Mouse (Mus musculus) embryonic facial prominence, embryonic 11.5 days (tissue): ENCODE data around the gene Rbfox1. TPM values are rescaled to one million over a fixed set of nuclear protein-coding genes. Genes with fewer than 3 reads are reported as not detected.

ENCODE experiments used
- ATAC-seq: fragments of 200-750 bp; cut with Nextera tagmentation; replicated peaks from 2 replicates; pipeline ENCODE4 v1.8.0; 2017; ENCODE audit warnings: low read depth; ENCODE audit not compliant: insufficient number of reproducible peaks, low FRiP score, low TSS enrichment
- DNase-seq: peaks from one replicate; pipeline ENCODE4 v3.0.0-alpha.2; 2015; ENCODE audit warnings: low spot score
- H3K27ac ChIP-seq: fragments of 300-500 bp; sonication (generic); replicated peaks from 2 replicates; pipeline ENCODE4 v1.5.1; 2014; ENCODE audit warnings: mild to moderate bottlenecking, low read depth, low read length, control low read depth
- H3K27me3 ChIP-seq: fragments of 300-500 bp; sonication (generic); 2 replicates; pipeline ENCODE4 v1.6.1; 2014; ENCODE audit warnings: mild to moderate bottlenecking, low read length, moderate library complexity, mixed read lengths; ENCODE audit not compliant: control insufficient read depth, insufficient read depth
- H3K36me3 ChIP-seq: fragments of 300-500 bp; sonication (generic); replicated peaks from 2 replicates; pipeline ENCODE4 v1.6.1; 2014; ENCODE audit warnings: low read depth, mild to moderate bottlenecking, low read length, moderate library complexity, mixed read lengths; ENCODE audit not compliant: control insufficient read depth, insufficient read depth
- H3K4me1 ChIP-seq: fragments of 300-500 bp; sonication (generic); 2 replicates; pipeline ENCODE4 v1.6.1; 2014; ENCODE audit warnings: low read length, mixed read lengths; ENCODE audit not compliant: control insufficient read depth, insufficient read depth
- H3K4me2 ChIP-seq: fragments of 300-500 bp; sonication (generic); 2 replicates; pipeline ENCODE4 v1.6.1; 2014; ENCODE audit warnings: low read depth, mild to moderate bottlenecking, control low read depth, low read length, moderate library complexity
- H3K4me3 ChIP-seq: fragments of 300-500 bp; sonication (generic); 2 replicates; pipeline ENCODE4 v1.5.1; 2014; ENCODE audit warnings: low read depth, low read length, control low read depth
- H3K9ac ChIP-seq: fragments of 300-500 bp; sonication (generic); replicated peaks from 2 replicates; pipeline ENCODE4 v1.6.1; 2014; ENCODE audit warnings: mild to moderate bottlenecking, control low read depth, low read length
- H3K9me3 ChIP-seq: fragments of 300-500 bp; sonication (generic); replicated peaks from 2 replicates; pipeline ENCODE4 v1.6.1; 2016; ENCODE audit warnings: mild to moderate bottlenecking, low read length, inconsistent platforms, mixed read lengths; ENCODE audit not compliant: control insufficient read depth
- WGBS: fragments of 180-500 bp; shearing (Covaris S2); extraction: QIAGEN DNeasy Blood & Tissue Kit; methylation state at CpG from one replicate; pipeline ENCODE4 v1.1.7; 2014; 5-methylcytosine and 5-hydroxymethylcytosine counted together
- polyA plus RNA-seq: library from polyadenylated mRNA; unstranded; fragments of >200 nt; fragmentation: Nextera tagmentation; extraction: Ambion mirVana; gene quantifications from 2 replicates; pipeline ENCODE4 v1.2.1, GENCODE M21; 2014

Gene Rbfox1
- polyA plus RNA-seq, 1 experiment from 2014 or later: 4.2 TPM

- H3K27me3 ChIP-seq: no peaks in the 10 kb centered on the region
- no peak overlapping the region for H3K27ac ChIP-seq
- no peak overlapping the region for H3K9ac ChIP-seq
- no peaks in the 10 kb centered on the region for H3K4me1 ChIP-seq
- DNase-seq (no peak), ATAC-seq (no peak)
- no peaks in the 10 kb centered on the region for H3K36me3 ChIP-seq
- no peak overlapping the region for H3K4me3 ChIP-seq
- no peak overlapping the region for H3K4me2 ChIP-seq
- no peaks in the 10 kb centered on the region for H3K9me3 ChIP-seq
- WGBS: 85% methylated on average over 8 of the region's 8 CpGs
These were observed 379.4 kb downstream of the Rbfox1 start for GRCm38 (mm10) chr16:6264557-6264956.

- WGBS: 81% methylated on average over 3 of the region's 3 CpGs
- no peak for ATAC-seq
- no peaks in the 10 kb centered on the region for H3K36me3 ChIP-seq
These were observed 380.5 kb downstream of the Rbfox1 start for GRCm38 (mm10) chr16:6265610-6266009.

DNA sequence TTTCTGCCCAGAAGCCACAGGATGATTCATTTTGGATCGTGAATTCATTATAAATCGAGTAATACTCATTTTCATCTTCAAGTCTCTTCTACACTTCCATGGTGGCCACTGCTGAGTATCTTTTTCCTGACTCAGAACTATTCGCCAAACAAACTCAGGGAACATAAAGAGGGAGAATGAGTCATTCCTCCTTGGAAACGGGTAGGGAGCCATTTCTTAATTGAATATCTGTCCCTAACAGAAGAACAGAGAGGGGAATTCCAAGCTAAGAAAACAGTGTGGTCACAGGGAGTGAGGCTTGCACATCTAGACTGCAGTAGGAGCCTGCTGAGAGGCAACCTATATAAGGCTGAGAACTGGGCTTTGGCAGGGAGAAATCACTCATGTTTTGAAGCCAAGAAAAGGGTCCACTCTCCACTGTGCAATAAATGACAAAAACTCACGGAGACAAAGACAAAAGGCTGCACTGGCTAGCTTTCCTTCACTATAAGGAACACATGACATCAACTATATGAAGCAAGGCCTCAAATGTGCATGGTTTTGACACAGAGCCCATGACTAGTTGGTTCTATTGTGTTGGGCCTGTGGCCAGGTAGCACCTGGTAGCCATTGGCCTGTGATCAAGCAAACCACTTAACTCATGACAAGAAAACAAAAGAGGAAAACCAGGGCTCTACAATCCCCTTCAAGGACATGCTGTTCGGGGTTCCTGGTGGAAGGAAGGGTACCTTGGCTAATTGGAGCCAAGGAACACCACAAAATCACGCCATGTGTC lies 386.6 kb downstream of the Rbfox1 start:
- H3K27me3 ChIP-seq: no peaks in the 10 kb centered on the region
- 80% methylated on average over 7 of the region's 7 CpGs for WGBS
- no peak for ATAC-seq
- no peak overlapping the region for H3K27ac ChIP-seq
- H3K4me2 ChIP-seq: no peak overlapping the region
- no peak overlapping the region for H3K4me3 ChIP-seq
- H3K9ac ChIP-seq: no peak overlapping the region
- no peaks in the 10 kb centered on the region for H3K36me3 ChIP-seq
- H3K4me1 ChIP-seq: no peaks in the 10 kb centered on the region
- no peaks in the 10 kb centered on the region for H3K9me3 ChIP-seq
- no peak for DNase-seq

More at GRCm38 (mm10) chr16:6265610-6266009, 380.5 kb downstream of the Rbfox1 start:
- Histone ChIP-seq H3K27ac (no peak overlapping the region), H3K4me1 (no peaks in the 10 kb centered on the region), H3K9ac (no peak overlapping the region), H3K27me3 (no peaks in the 10 kb centered on the region), H3K9me3 (no peaks in the 10 kb centered on the region), H3K4me2 (no peak overlapping the region), H3K4me3 (no peak overlapping the region)
- no peak for DNase-seq

GRCm38 (mm10) chr16:6283496-6283895 lies 398.3 kb downstream of the Rbfox1 start:
- no peak for ATAC-seq
- Histone ChIP-seq H3K36me3 (no peaks in the 10 kb centered on the region), H3K4me3 (no peak overlapping the region), H3K4me2 (no peak overlapping the region), H3K4me1 (no peaks in the 10 kb centered on the region), H3K27ac (no peak overlapping the region), H3K9ac (no peak overlapping the region), H3K27me3 (no peaks in the 10 kb centered on the region), H3K9me3 (no peaks in the 10 kb centered on the region)
- no peak for DNase-seq
- WGBS: 81% methylated on average over 4 of the region's 4 CpGs

GRCm38 (mm10) chr16:6284317-6284716 lies 399.2 kb downstream of the Rbfox1 start:
- no peak overlapping the region for H3K27ac ChIP-seq
- ATAC-seq (no peak), DNase-seq (no peak)
- no peak overlapping the region for H3K9ac ChIP-seq
- H3K27me3 ChIP-seq: no peaks in the 10 kb centered on the region
- no peak overlapping the region for H3K4me3 ChIP-seq
- H3K9me3 ChIP-seq: no peaks in the 10 kb centered on the region
- no peaks in the 10 kb centered on the region for H3K36me3 ChIP-seq
- H3K4me2 ChIP-seq: no peak overlapping the region
- no peaks in the 10 kb centered on the region for H3K4me1 ChIP-seq
- 60% methylated on average over 4 of the region's 4 CpGs for WGBS

DNA sequence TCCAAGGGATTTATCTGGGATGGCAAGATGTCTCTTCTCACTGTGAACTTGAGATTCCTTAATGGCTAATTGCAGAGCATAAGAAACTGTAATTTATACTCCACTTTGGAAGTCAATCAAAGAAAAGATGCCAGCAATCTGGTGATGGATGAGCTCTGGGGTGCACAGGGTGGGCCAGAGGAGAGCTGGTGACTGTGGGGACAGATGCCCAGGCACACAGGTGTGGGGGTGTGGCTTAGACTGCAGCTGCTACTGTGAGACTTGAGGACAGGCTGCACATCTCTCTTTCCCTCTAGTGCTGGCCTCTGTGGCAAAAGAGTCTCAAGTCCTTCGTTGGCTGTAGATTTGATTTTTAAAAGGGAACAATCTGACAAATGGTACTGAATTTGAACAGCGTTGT lies 402.5 kb downstream of the Rbfox1 start:
- DNase-seq: no peak
- Histone ChIP-seq H3K9ac (no peak overlapping the region), H3K36me3 (no peaks in the 10 kb centered on the region), H3K27ac (no peak overlapping the region), H3K9me3 (no peaks in the 10 kb centered on the region), H3K4me2 (no peak overlapping the region), H3K4me1 (no peaks in the 10 kb centered on the region), H3K4me3 (no peak overlapping the region), H3K27me3 (no peaks in the 10 kb centered on the region)
- no peak for ATAC-seq
- 76% methylated on average over 2 of the region's 2 CpGs for WGBS

GRCm38 (mm10) chr16:6300112-6300511 lies 415.0 kb downstream of the Rbfox1 start:
- H3K4me1 ChIP-seq: no peaks in the 10 kb centered on the region
- no peak overlapping the region for H3K27ac ChIP-seq
- ATAC-seq (no peak), DNase-seq (no peak)
- H3K36me3 ChIP-seq: no peaks in the 10 kb centered on the region
- no peaks in the 10 kb centered on the region for H3K27me3 ChIP-seq
- no peak overlapping the region for H3K4me2 ChIP-seq
- no peaks in the 10 kb centered on the region for H3K9me3 ChIP-seq
- WGBS: 80% methylated on average over 5 of the region's 5 CpGs
- H3K9ac ChIP-seq: no peak overlapping the region
- H3K4me3 ChIP-seq: no peak overlapping the region

- H3K4me1 ChIP-seq: no peaks in the 10 kb centered on the region
- H3K4me2 ChIP-seq: no peak overlapping the region
- 63% methylated on average over 1 of the region's 1 CpGs for WGBS
- H3K4me3 ChIP-seq: no peak overlapping the region
- no peaks in the 10 kb centered on the region for H3K27me3 ChIP-seq
- no peak overlapping the region for H3K27ac ChIP-seq
- ATAC-seq: no peak
- no peak for DNase-seq
- no peak overlapping the region for H3K9ac ChIP-seq
- no peaks in the 10 kb centered on the region for H3K36me3 ChIP-seq
- H3K9me3 ChIP-seq: no peaks in the 10 kb centered on the region
These were observed 417.9 kb downstream of the Rbfox1 start for GRCm38 (mm10) chr16:6303082-6303481.
